13 mouse cellular contexts compared by ENCODE assay signal in the genomic region with DNA sequence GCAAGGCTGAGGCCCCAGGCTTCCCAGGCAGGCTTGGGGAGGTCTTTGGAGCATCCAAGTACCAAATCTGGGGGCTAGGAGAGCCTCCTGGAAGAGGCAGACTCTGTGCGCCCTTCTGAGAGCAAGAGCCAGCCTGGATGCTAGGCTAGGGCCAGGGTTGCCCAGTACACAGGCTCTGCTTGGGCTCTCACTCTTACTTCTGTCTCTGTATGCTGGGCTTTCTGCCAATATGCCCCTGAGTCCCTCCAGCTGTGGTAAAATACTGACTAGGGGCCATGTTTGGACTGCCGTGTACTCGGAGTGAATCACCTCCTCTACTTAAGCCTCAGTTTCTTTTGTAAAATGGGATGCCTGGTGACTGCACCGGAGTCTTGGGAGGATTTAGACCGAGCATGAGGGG. TPM values are rescaled to one million over a fixed set of nuclear protein-coding genes. Genes with fewer than 3 reads are reported as not detected.
"Had no signal": no experiment of that assay in that cellular context is flagged by ENCODE, and none has a peak within 500 bp of the region (broad histone marks: within the 10 kb centered on the region; RNA-seq: fewer than 3 reads in every experiment).

No protein-coding gene starts in this region.

- ATAC-seq: liver, postnatal 0 days had no signal

- H3K4me2 ChIP-seq: limb, embryonic 15.5 days; liver, embryonic 13.5 days; neural tube, embryonic 15.5 days had no signal

- H3K9ac ChIP-seq: limb, embryonic 15.5 days; liver, embryonic 13.5 days; liver, postnatal 0 days; neural tube, embryonic 15.5 days had no signal

- H3K9me3 ChIP-seq: limb, embryonic 15.5 days; liver, embryonic 13.5 days; midbrain, embryonic 10.5 days; neural tube, embryonic 15.5 days had no signal

- H3K4me3 ChIP-seq: limb, embryonic 15.5 days; liver, embryonic 13.5 days; midbrain, embryonic 10.5 days; myocyte; neural tube, embryonic 15.5 days had no signal

- H3K27me3 ChIP-seq: liver, embryonic 13.5 days had no signal

- DNase-seq: kidney, adult 18-20 months; kidney, postnatal 10 days; left cerebral cortex, postnatal 4 days; liver, embryonic 13.5 days; liver, postnatal 0 days; midbrain, embryonic 14.5 days; right cerebral cortex, adult 18-20 months; right cerebral cortex, postnatal 25 days; thymus, postnatal 36 days had no signal

- H3K27ac ChIP-seq: limb, embryonic 15.5 days; liver, embryonic 13.5 days; midbrain, embryonic 10.5 days; neural tube, embryonic 15.5 days had no signal

RNA-seq across cellular contexts. Expression of a gene that starts 32.2 kb away (rescaled TPM):
- polyA plus RNA-seq: myocyte had no signal
